Mouse (Mus musculus) neutrophil, adult 59 days (primary cell): ENCODE data around the gene Cep63. TPM values are rescaled to one million over a fixed set of nuclear protein-coding genes. Genes with fewer than 3 reads are reported as not detected.

Experiments used
- total RNA-seq, 2 experiments: library from RNA; stranded (reverse); gene quantifications; 1 replicate in 1 of 2; 2 replicates in 1 of 2; pipeline ENCODE4 v1.2.4; 2023

Gene Cep63
- 10 to 100 TPM; 22.6 TPM for total RNA-seq

GRCm38 (mm10) chr9:102625983-102626838 lies at the start of gene Cep63, which contains the start of gene Anapc13:
Cep63 (minus strand) TSS chr9:102626534.
Anapc13 (plus strand) TSS chr9:102626296.

Other genes starting within 250 kb of the Cep63 start
- gene Ky, start 120.8 kb downstream of the Cep63 start, total RNA-seq: under 1 TPM in 1 of 2 experiments, not detected in 1; 0.09 TPM
- 10 to 100 TPM; 89.6 to 89.9 TPM for gene Anapc13, start 238 bp downstream of the Cep63 start, total RNA-seq
- 1 to 10 TPM; 7.4 to 9.5 TPM for gene Amotl2, start 90.1 kb upstream of the Cep63 start, total RNA-seq
- gene Ryk, start 208.4 kb upstream of the Cep63 start, total RNA-seq: 1 to 10 TPM in 1 of 2 experiments, under 1 TPM in 1; 0.95 to 1.2 TPM